Mouse (Mus musculus) heart, embryonic 11.5 days (tissue): ENCODE data around the gene Vwa7. TPM values are rescaled to one million over a fixed set of nuclear protein-coding genes. Genes with fewer than 3 reads are reported as not detected.
"Not testable (repeated sequence)": the region's sequence is repeated elsewhere in the genome, so short reads cannot be mapped to it uniquely, and the experiment has no call there.

Experiments used
- ATAC-seq: fragments of 200-750 bp; cut with Nextera tagmentation; replicated peaks from 2 replicates; pipeline ENCODE4 v1.8.0; 2017; ENCODE audit warnings: moderate library complexity; ENCODE audit not compliant: insufficient number of reproducible peaks, low FRiP score, low TSS enrichment
- H3K27ac ChIP-seq: fragments of 300-500 bp; sonication (generic); 2 replicates; pipeline ENCODE4 v1.5.1; 2014; ENCODE audit warnings: mild to moderate bottlenecking, low read depth, low read length
- H3K27me3 ChIP-seq: fragments of 300-500 bp; sonication (generic); 2 replicates; pipeline ENCODE4 v1.6.1; 2014; ENCODE audit warnings: mild to moderate bottlenecking, low read length, mixed read lengths; ENCODE audit not compliant: control insufficient read depth, insufficient read depth
- H3K36me3 ChIP-seq: fragments of 300-500 bp; sonication (generic); 2 replicates; pipeline ENCODE4 v1.6.1; 2014; ENCODE audit warnings: mild to moderate bottlenecking, low read length, moderate library complexity, mixed read lengths; ENCODE audit not compliant: control insufficient read depth, insufficient read depth
- H3K4me1 ChIP-seq: fragments of 300-500 bp; sonication (generic); 2 replicates; pipeline ENCODE4 v1.6.1; 2014; ENCODE audit warnings: low read length; ENCODE audit not compliant: control insufficient read depth, insufficient read depth
- H3K4me2 ChIP-seq: fragments of 300-500 bp; sonication (generic); 2 replicates; pipeline ENCODE4 v1.6.1; 2014; ENCODE audit warnings: mild to moderate bottlenecking, moderate library complexity
- H3K4me3 ChIP-seq: fragments of 300-500 bp; sonication (generic); 2 replicates; pipeline ENCODE4 v1.5.1; 2014; ENCODE audit warnings: low read depth, low read length
- H3K9ac ChIP-seq: fragments of 300-500 bp; sonication (generic); 2 replicates; pipeline ENCODE4 v1.6.1; 2014; ENCODE audit warnings: mild to moderate bottlenecking, low read depth, low read length, moderate library complexity
- H3K9me3 ChIP-seq: fragments of 300-500 bp; sonication (generic); replicated peaks from 2 replicates; pipeline ENCODE4 v1.6.1; 2016; ENCODE audit warnings: low read length; ENCODE audit not compliant: control insufficient read depth
- WGBS: fragments of 180-500 bp; shearing (Covaris S2); extraction: QIAGEN DNeasy Blood & Tissue Kit; methylation state at CpG from one replicate; pipeline ENCODE4 v1.1.7; 2014; ENCODE audit not compliant: insufficient replicate concordance; 5-methylcytosine and 5-hydroxymethylcytosine counted together
- polyA plus RNA-seq: library from polyadenylated mRNA; unstranded; fragments of >200 nt; fragmentation: Nextera tagmentation; extraction: Ambion mirVana; gene quantifications from 2 replicates; pipeline ENCODE4 v1.2.1, GENCODE M21; 2014

Gene Vwa7
- polyA plus RNA-seq, 1 experiment from 2014 or later, result 0.20 TPM

DNA sequence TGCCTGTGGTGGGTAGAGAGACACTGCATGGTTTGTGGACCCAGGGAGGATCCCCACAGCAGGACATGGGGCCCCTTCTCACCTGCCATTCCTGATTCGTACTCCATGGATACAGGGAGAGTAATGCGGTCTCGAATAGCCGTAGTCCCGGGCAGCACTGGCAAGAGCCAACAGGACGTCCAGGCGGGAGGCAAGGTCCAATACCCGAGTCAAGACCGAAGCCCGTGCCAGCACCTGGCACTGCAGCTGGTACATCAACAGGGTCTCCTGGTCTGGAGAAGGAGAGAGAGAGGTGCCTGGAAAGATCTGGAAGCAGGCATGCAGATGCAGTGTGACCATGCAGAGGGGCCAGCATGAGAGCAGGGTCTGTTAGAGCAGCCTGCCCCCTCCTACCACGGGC lies 14.9 kb downstream of the Vwa7 start:
- Histone ChIP-seq H3K9me3 (no peaks in the 10 kb centered on the region), H3K36me3 (no peaks in the 10 kb centered on the region), H3K27ac (no peak overlapping the region), H3K4me3 (no peak overlapping the region), H3K27me3 (no peaks in the 10 kb centered on the region), H3K4me2 (no peak overlapping the region), H3K9ac (0 out of 2 replicates have a peak overlapping the region, but pooled peaks have one; percentile 34), H3K4me1 (peaks cover 13% of the 10 kb centered on the region)
- ATAC-seq, result no peak
- 83% methylated on average over 11 of the region's 11 CpGs for WGBS

DNA sequence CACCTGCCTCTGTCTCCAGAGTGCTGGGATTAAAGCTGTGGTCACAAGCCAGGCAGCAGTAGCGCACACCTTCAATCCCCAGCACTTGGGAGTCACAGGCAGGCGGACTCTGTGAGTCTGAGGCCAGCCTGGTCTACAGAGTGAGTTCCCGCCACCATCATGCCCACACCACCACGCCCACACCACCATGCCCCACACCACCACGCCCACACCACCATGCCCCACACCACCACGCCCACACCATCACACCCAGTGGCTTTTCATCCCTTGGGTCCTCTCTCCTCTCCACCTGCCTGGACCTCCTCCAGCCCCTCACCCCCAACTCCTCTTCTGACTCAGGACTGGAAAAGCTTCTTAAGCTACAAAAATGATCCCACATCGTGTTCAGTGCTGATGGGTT lies 15.5 kb downstream of the Vwa7 start:
- H3K4me2 ChIP-seq, result no peak overlapping the region
- no peaks in the 10 kb centered on the region for H3K36me3 ChIP-seq
- WGBS, result 76% methylated on average over 7 of the region's 7 CpGs
- H3K27me3 ChIP-seq, result no peaks in the 10 kb centered on the region
- 0 out of 2 replicates have a peak overlapping the region, but pooled peaks have one; percentile 34 for H3K9ac ChIP-seq
- H3K4me3 ChIP-seq, result no peak overlapping the region
- H3K9me3 ChIP-seq, result no peaks in the 10 kb centered on the region
- no peak overlapping the region for H3K27ac ChIP-seq
- H3K4me1 ChIP-seq, result peaks cover 13% of the 10 kb centered on the region
- ATAC-seq, result no peak

DNA sequence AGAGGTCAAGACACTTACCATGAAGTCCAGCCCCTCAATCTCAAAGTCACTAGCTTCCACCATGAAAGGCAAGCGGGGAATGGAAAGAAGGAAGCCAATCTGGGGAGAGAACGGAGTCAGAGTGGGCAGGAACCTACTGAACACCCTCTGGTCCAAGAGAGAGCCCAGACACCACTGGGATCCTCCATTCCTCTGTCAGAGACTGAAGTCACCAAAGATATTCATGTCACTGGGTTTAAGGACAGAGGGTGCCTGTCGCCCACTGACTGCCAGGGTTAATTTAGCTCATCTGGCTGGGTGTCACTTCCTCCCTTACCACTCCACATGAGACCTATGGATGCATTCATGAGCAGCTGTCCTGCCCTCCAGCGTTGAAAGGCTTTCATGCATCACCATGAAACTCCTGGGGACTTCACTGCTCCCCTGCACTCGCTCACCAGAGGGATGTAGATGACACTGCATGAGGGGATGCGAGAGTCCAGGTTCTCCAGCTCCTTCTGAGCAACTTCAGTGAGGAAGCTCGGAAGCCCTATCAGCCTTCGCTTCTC lies 16.0 kb downstream of the Vwa7 start:
- ATAC-seq, result no peak
- Histone ChIP-seq H3K4me1 (peaks cover 9% of the 10 kb centered on the region), H3K27me3 (no peaks in the 10 kb centered on the region), H3K4me2 (no peak overlapping the region), H3K9ac (no peak overlapping the region), H3K27ac (no peak overlapping the region), H3K4me3 (no peak overlapping the region), H3K9me3 (no peaks in the 10 kb centered on the region), H3K36me3 (no peaks in the 10 kb centered on the region)
- WGBS, result 60% methylated on average over 8 of the region's 8 CpGs

DNA sequence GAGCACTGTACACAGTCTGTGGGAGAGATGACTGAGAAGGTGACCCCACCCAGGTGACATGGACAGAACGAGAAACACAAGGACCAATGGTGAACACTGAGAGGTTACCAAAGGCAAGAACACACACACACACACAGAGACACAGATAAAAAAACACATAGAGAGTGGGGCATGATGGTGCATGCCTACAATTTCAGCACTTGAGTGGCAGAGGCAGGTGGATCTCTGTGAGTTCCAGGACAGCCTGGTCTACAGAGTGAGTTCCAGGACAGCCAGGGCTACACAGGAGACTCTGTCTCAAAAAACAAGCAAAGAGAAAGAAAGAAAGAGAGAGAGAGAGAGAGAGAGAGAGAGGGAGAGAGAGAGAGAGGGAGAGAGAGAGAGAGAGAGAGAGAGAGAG lies 17.3 kb downstream of the Vwa7 start:
- not testable (repeated sequence) for H3K27me3 ChIP-seq, H3K36me3 ChIP-seq, H3K4me1 ChIP-seq, H3K9ac ChIP-seq, H3K9me3 ChIP-seq, ATAC-seq, H3K4me3 ChIP-seq, H3K27ac ChIP-seq, H3K4me2 ChIP-seq
- 68% methylated on average over 1 of the region's 1 CpGs for WGBS

DNA sequence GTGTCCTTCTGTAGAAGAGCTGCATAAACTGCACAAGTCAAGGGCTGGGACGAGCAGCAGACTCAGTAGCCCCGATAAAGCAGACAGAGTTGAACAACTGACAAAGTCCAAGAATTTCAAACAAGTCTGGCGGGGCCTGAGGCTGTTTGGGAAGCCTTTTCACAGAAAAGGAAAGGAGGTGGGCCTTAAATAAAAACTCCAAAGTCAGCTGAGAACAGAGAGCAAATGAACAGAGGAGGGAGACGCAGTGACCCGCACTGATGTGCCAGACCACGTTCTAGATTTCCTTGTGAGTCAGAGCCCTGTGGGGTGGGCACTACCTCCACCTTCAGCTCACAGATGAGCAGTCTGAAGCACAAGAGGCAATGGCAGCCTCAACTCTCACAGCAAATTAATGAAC lies 18.5 kb downstream of the Vwa7 start:
- Histone ChIP-seq H3K9me3 (no peaks in the 10 kb centered on the region), H3K36me3 (no peaks in the 10 kb centered on the region), H3K27me3 (no peaks in the 10 kb centered on the region), H3K9ac (no peak overlapping the region), H3K4me1 (no peaks in the 10 kb centered on the region; the same call in 1 of the 2 replicates), H3K4me2 (no peak overlapping the region), H3K27ac (no peak overlapping the region), H3K4me3 (no peak overlapping the region)
- no peak for ATAC-seq
- 68% methylated on average over 6 of the region's 6 CpGs for WGBS

DNA sequence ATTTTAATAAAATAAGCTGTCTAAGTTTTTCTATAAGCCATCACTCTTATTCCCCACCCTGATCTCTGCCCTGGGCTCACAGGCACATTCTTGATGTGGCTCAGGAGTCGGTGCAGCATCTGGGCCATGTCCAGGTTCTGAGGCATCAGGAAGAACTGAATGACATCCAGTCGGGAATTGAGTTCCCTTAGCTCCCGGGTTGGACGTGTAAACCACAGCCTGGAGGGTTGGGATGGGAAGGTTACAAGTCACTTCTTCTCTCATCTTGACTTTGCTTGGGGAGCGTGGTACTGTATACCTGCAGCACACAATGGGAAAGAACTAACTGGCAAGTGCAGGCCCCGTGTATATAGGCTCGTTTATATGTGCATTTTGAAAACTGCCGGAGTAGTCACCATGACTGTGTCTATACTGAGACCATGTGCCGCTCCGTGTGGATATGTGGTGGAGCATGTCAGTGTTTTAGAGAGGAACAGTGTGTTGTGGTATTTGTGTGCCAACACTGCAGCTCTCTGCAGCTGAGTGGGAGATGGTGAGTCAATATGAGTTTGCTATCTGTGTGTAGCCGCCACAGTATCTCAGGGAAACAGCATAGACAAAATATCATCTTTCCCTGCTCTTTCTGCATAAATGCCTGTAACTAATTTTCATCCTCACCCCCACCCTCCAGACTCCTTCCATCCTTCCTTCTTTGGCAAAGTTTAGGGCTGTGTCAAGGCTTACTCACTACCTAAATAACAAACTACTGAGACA lies 22.9 kb downstream of the Vwa7 start:
- Histone ChIP-seq H3K4me2 (no peak overlapping the region), H3K4me3 (no peak overlapping the region), H3K9me3 (no peaks in the 10 kb centered on the region), H3K4me1 (peaks cover 5% of the 10 kb centered on the region; the same call in 1 of the 2 replicates), H3K27ac (no peak overlapping the region), H3K27me3 (no peaks in the 10 kb centered on the region), H3K36me3 (no peaks in the 10 kb centered on the region), H3K9ac (no peak overlapping the region)
- WGBS, result 81% methylated on average over 11 of the region's 11 CpGs
- no peak for ATAC-seq

DNA sequence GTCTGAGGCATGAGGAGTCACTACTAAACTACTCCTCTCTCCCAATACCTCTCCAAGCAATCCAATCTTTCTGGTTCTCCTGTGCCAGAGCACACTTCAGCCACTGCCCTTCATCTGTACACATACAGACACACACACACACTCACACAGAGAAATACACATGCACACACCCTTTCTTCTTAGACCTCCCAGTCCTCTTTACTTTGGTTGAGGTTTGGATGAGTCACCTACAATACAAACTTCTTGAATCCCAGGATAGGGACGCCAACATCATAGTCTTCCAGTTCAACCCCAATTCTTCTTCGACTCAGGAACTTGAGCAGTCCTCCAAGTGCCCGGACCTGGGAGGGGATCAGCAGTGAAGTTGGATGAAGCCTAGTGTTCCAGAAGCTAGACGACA lies 27.4 kb downstream of the Vwa7 start:
- no peaks in the 10 kb centered on the region for H3K9me3 ChIP-seq
- H3K27ac ChIP-seq, result peak overlapping the region; percentile 90
- no peaks in the 10 kb centered on the region for H3K36me3 ChIP-seq
- no peaks in the 10 kb centered on the region for H3K27me3 ChIP-seq
- H3K4me3 ChIP-seq, result no peak overlapping the region
- WGBS, result 70% methylated on average over 4 of the region's 4 CpGs
- no peak overlapping the region for H3K9ac ChIP-seq
- H3K4me2 ChIP-seq, result no peak overlapping the region
- H3K4me1 ChIP-seq, result peaks cover 32% of the 10 kb centered on the region
- no peak for ATAC-seq

DNA sequence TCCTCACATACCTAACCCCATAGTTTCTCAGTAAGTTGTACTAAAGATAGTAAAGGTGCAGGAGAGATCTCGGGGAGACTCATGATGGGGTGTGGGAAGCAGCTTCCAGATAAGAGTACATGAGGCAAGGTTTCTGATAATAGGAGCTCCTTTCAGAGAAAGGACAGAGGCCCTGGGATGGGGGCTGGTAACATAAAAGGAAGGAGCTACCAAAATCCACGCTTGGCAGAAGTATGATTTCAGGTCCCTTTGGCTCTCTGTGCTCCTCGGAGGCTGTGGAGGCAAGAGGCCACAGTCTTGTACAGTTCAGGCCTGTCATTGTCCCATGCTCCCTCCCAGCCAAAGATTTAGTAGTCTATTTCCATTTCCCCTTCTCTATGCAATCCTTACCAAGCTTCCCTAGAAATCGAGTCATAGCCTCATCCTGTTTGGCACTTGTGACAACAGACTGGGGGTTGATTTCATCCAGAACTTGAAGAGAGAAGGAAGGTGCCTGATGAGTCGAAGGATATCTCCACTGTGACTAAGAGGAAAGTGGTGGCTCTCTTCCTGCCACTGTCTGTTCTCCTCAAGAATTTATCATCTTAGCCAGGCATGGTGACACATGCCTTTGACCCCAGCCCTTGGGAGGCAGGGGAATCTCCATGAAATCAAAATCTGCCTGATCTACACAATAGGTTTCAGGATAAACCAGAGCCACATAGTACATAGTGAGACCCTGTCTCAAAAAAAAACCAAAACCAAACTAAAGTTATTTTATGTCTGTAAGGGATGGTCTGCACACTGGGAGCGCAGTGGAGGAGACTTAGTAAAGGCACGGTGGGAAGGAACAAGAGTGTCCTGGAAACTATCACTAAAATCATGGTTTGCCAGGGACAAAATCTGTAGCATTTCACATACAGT lies 28.8 kb downstream of the Vwa7 start:
- Histone ChIP-seq H3K4me1 (peaks cover 39% of the 10 kb centered on the region), H3K9ac (peak overlapping the region; percentile 87; the same call in 1 of the 2 replicates), H3K27ac (peak overlapping the region; percentile 90), H3K4me3 (peak overlapping the region; percentile 53), H3K4me2 (peak overlapping the region; percentile 89), H3K27me3 (no peaks in the 10 kb centered on the region), H3K9me3 (no peaks in the 10 kb centered on the region), H3K36me3 (no peaks in the 10 kb centered on the region)
- no peak for ATAC-seq
- 47% methylated on average over 7 of the region's 7 CpGs for WGBS
